Comparison of ENCODE assay signal across 13 mouse cellular contexts in genomic region chr4:140949616-140950015, GRCm38 (mm10).
"Had no signal": no experiment of that assay in that cellular context is flagged by ENCODE, and none has a peak within 500 bp of the region (broad histone marks: within the 10 kb centered on the region; RNA-seq: fewer than 3 reads in every experiment).

No protein-coding gene starts in this region.

- H3K27me3 ChIP-seq: intestine, embryonic 15.5 days; limb, embryonic 12.5 days; midbrain, embryonic 12.5 days; neural tube, embryonic 15.5 days had no signal

- DNase-seq: kidney, adult 8-10 months; kidney, postnatal 25 days; layer of hippocampus, postnatal 36 days; lung, adult 18-20 months; retina, postnatal 1 day; right cerebral cortex, postnatal 4 days had no signal

- H3K9me3 ChIP-seq: intestine, embryonic 15.5 days; limb, embryonic 12.5 days; midbrain, embryonic 12.5 days; neural tube, embryonic 15.5 days had no signal

- H3K4me1 ChIP-seq: intestine, embryonic 15.5 days; midbrain, embryonic 12.5 days; neural tube, embryonic 15.5 days had no signal

- H3K4me2 ChIP-seq: intestine, embryonic 15.5 days; limb, embryonic 12.5 days; midbrain, embryonic 12.5 days; neural tube, embryonic 15.5 days had no signal

- H3K27ac ChIP-seq: hindbrain, postnatal 0 days; intestine, embryonic 15.5 days; limb, embryonic 12.5 days; liver, embryonic 14.5 days; midbrain, embryonic 12.5 days; neural tube, embryonic 15.5 days; stomach, postnatal 0 days had no signal

- H3K9ac ChIP-seq: intestine, embryonic 15.5 days; limb, embryonic 12.5 days; liver, embryonic 14.5 days; midbrain, embryonic 12.5 days; neural tube, embryonic 15.5 days had no signal

- H3K36me3 ChIP-seq: intestine, embryonic 15.5 days; limb, embryonic 12.5 days; midbrain, embryonic 12.5 days; neural tube, embryonic 15.5 days had no signal

- ATAC-seq: hindbrain, postnatal 0 days had no signal

- H3K4me3 ChIP-seq: intestine, embryonic 15.5 days; limb, embryonic 12.5 days; midbrain, embryonic 12.5 days; neural tube, embryonic 15.5 days had no signal
